Mouse (Mus musculus) midbrain, embryonic 10.5 days (tissue): Measurements from ENCODE around the gene Cidec. TPM values are rescaled to one million over a fixed set of nuclear protein-coding genes. Genes with fewer than 3 reads are reported as not detected.

Experiments
- DNase-seq: peaks from one replicate; pipeline ENCODE4 v3.0.0-alpha.2; 2017; ENCODE audit warnings: low spot score
- H3K27ac ChIP-seq: fragments of 300-500 bp; sonication (generic); replicated peaks from 2 replicates; pipeline ENCODE4 v1.5.1; 2016; ENCODE audit warnings: mild to moderate bottlenecking
- H3K27me3 ChIP-seq: fragments of 300-500 bp; sonication (generic); 2 replicates; pipeline ENCODE4 v1.6.1; 2016; ENCODE audit warnings: low read depth, mild to moderate bottlenecking; ENCODE audit not compliant: poor library complexity, severe bottlenecking
- H3K36me3 ChIP-seq: fragments of 300-500 bp; sonication (generic); 2 replicates; pipeline ENCODE4 v1.6.1; 2016; ENCODE audit warnings: mild to moderate bottlenecking, moderate library complexity
- H3K4me1 ChIP-seq: fragments of 300-500 bp; sonication (generic); 2 replicates; pipeline ENCODE4 v1.6.1; 2016
- H3K4me3 ChIP-seq: fragments of 300-500 bp; sonication (generic); 2 replicates; pipeline ENCODE4 v1.5.1; 2016; ENCODE audit warnings: mild to moderate bottlenecking, moderate library complexity
- H3K9me3 ChIP-seq: fragments of 300-500 bp; sonication (generic); replicated peaks from 2 replicates; pipeline ENCODE4 v1.6.1; 2016; ENCODE audit warnings: mild to moderate bottlenecking
- WGBS: fragments of 180-500 bp; shearing (Covaris S2); methylation state at CpG from one replicate; pipeline ENCODE4 v1.1.7; 2016; 5-methylcytosine and 5-hydroxymethylcytosine counted together
- polyA plus RNA-seq: library from polyadenylated mRNA; unstranded; fragments of >200 nt; fragmentation: Nextera tagmentation; extraction: Ambion mirVana; gene quantifications from 2 replicates; pipeline ENCODE4 v1.2.1, GENCODE M21; 2016

Cidec gene
- polyA plus RNA-seq, 1 experiment from 2014 or later: not detected

GRCm38 (mm10) chr6:113469021-113469420 is 33.5 kb upstream of the Cidec start:
- H3K27me3 ChIP-seq: peaks cover 47% of the 10 kb centered on the region
- DNase-seq: peak; percentile 71
- H3K4me1 ChIP-seq: peaks cover 38% of the 10 kb centered on the region
- no peaks in the 10 kb centered on the region for H3K36me3 ChIP-seq
- 7% methylated on average over 9 of the region's 9 CpGs for WGBS
- peak overlapping the region; percentile 73 for H3K27ac ChIP-seq
- H3K4me3 ChIP-seq: peak overlapping the region; percentile 54
- H3K9me3 ChIP-seq: no peaks in the 10 kb centered on the region

- peaks cover 50% of the 10 kb centered on the region for H3K27me3 ChIP-seq
Observed at GRCm38 (mm10) chr6:113468512-113468911, 33.0 kb upstream of the Cidec start.

GRCm38 (mm10) chr6:113465602-113466001 is 30.0 kb upstream of the Cidec start:
- Histone ChIP-seq H3K4me1 (peaks cover 19% of the 10 kb centered on the region), H3K4me3 (no peak overlapping the region), H3K27ac (no peak overlapping the region), H3K36me3 (no peaks in the 10 kb centered on the region), H3K9me3 (no peaks in the 10 kb centered on the region), H3K27me3 (peaks cover 27% of the 10 kb centered on the region)
- DNase-seq: no peak
- WGBS: 62% methylated on average over 5 of the region's 5 CpGs

More at GRCm38 (mm10) chr6:113468512-113468911, 33.0 kb upstream of the Cidec start:
- DNase-seq: no peak
- Histone ChIP-seq H3K4me1 (peaks cover 38% of the 10 kb centered on the region), H3K4me3 (peak overlapping the region; percentile 54; the same call in 1 of the 2 replicates), H3K36me3 (no peaks in the 10 kb centered on the region), H3K9me3 (no peaks in the 10 kb centered on the region), H3K27ac (no peak overlapping the region; the same call in 1 of the 2 replicates)
- WGBS: 64% methylated on average over 3 of the region's 3 CpGs

GRCm38 (mm10) chr6:113464040-113464439 is 28.5 kb upstream of the Cidec start:
- H3K4me3 ChIP-seq: no peak overlapping the region
- H3K9me3 ChIP-seq: no peaks in the 10 kb centered on the region
- peaks cover 9% of the 10 kb centered on the region for H3K4me1 ChIP-seq
- WGBS: 66% methylated on average over 7 of the region's 7 CpGs
- no peak for DNase-seq
- H3K27ac ChIP-seq: no peak overlapping the region
- H3K27me3 ChIP-seq: peaks cover 11% of the 10 kb centered on the region; the same call in 1 of the 2 replicates
- no peaks in the 10 kb centered on the region for H3K36me3 ChIP-seq

GRCm38 (mm10) chr6:113458635-113459034 is 23.1 kb upstream of the Cidec start:
- H3K9me3 ChIP-seq: no peaks in the 10 kb centered on the region
- 74% methylated on average over 10 of the region's 10 CpGs for WGBS
- H3K4me1 ChIP-seq: no peaks in the 10 kb centered on the region
- no peak overlapping the region for H3K4me3 ChIP-seq
- no peaks in the 10 kb centered on the region for H3K36me3 ChIP-seq
- H3K27me3 ChIP-seq: no peaks in the 10 kb centered on the region
- no peak for DNase-seq
- 0 out of 2 replicates have a peak overlapping the region, but pooled peaks have one; percentile 3 for H3K27ac ChIP-seq

- 0 out of 2 replicates have a peak within 1 kb of the TSS, but pooled peaks have one; percentile 3 for H3K27ac ChIP-seq
Observed at GRCm38 (mm10) chr6:113457952-113458534, 22.5 kb upstream of the Cidec start, which contains the start of gene Il17re. Gene Il17re (plus strand): TSS chr6:113458484.

GRCm38 (mm10) chr6:113455007-113455406 is 19.4 kb upstream of the Cidec start:
- no peaks in the 10 kb centered on the region for H3K27me3 ChIP-seq
- no peaks in the 10 kb centered on the region for H3K9me3 ChIP-seq
- no peak overlapping the region for H3K4me3 ChIP-seq
- H3K27ac ChIP-seq: no peak overlapping the region
- DNase-seq: no peak
- H3K4me1 ChIP-seq: no peaks in the 10 kb centered on the region
- 74% methylated on average over 5 of the region's 5 CpGs for WGBS
- no peaks in the 10 kb centered on the region for H3K36me3 ChIP-seq

More at GRCm38 (mm10) chr6:113457952-113458534, 22.5 kb upstream of the Cidec start, which contains the start of gene Il17re:
- DNase-seq: no peak
- no peaks in the 10 kb centered on the region for H3K4me1 ChIP-seq
- H3K27me3 ChIP-seq: no peaks in the 10 kb centered on the region
- H3K4me3 ChIP-seq: no peak within 1 kb of the TSS
- 81% methylated on average over 10 of the region's 10 CpGs for WGBS
- H3K36me3 ChIP-seq: no peaks in the 10 kb centered on the region
- no peaks in the 10 kb centered on the region for H3K9me3 ChIP-seq

GRCm38 (mm10) chr6:113451839-113452238 is 16.3 kb upstream of the Cidec start:
- WGBS: 96% methylated on average over 2 of the region's 2 CpGs
- Histone ChIP-seq H3K9me3 (no peaks in the 10 kb centered on the region), H3K36me3 (peaks cover 29% of the 10 kb centered on the region), H3K27ac (no peak overlapping the region), H3K27me3 (no peaks in the 10 kb centered on the region), H3K4me1 (no peaks in the 10 kb centered on the region), H3K4me3 (no peak overlapping the region)
- no peak for DNase-seq

GRCm38 (mm10) chr6:113447639-113448038 is 12.1 kb upstream of the Cidec start:
- Histone ChIP-seq H3K9me3 (no peaks in the 10 kb centered on the region), H3K4me3 (no peak overlapping the region), H3K4me1 (peaks cover 12% of the 10 kb centered on the region), H3K36me3 (peaks cover 44% of the 10 kb centered on the region), H3K27me3 (no peaks in the 10 kb centered on the region), H3K27ac (no peak overlapping the region)
- WGBS: 95% methylated on average over 4 of the region's 4 CpGs
- DNase-seq: no peak

GRCm38 (mm10) chr6:113444207-113444965 is 8.8 kb upstream of the Cidec start:
- DNase-seq: no peak
- Histone ChIP-seq H3K27me3 (no peaks in the 10 kb centered on the region), H3K4me3 (no peak overlapping the region), H3K4me1 (peaks cover 18% of the 10 kb centered on the region), H3K36me3 (peaks cover 40% of the 10 kb centered on the region), H3K27ac (no peak overlapping the region), H3K9me3 (no peaks in the 10 kb centered on the region)
- WGBS: 90% methylated on average over 8 of the region's 8 CpGs

GRCm38 (mm10) chr6:113443091-113443490 is 7.5 kb upstream of the Cidec start:
- peak overlapping the region; percentile 90 for H3K27ac ChIP-seq
- no peak for DNase-seq
- peaks cover 18% of the 10 kb centered on the region for H3K4me1 ChIP-seq
- peak overlapping the region; percentile 90 for H3K4me3 ChIP-seq
- no peaks in the 10 kb centered on the region for H3K27me3 ChIP-seq
- peaks cover 28% of the 10 kb centered on the region for H3K36me3 ChIP-seq
- no peaks in the 10 kb centered on the region for H3K9me3 ChIP-seq
- 52% methylated on average over 12 of the region's 12 CpGs for WGBS

GRCm38 (mm10) chr6:113442442-113443090 is 7.0 kb upstream of the Cidec start, which contains the start of gene Jagn1:
Gene Jagn1 (plus strand): TSS chr6:113442569.
- Histone ChIP-seq H3K27ac (peak within 1 kb of the TSS; percentile 90), H3K4me3 (peak within 1 kb of the TSS; percentile 90), H3K27me3 (no peaks in the 10 kb centered on the region), H3K36me3 (peaks cover 23% of the 10 kb centered on the region), H3K4me1 (peaks cover 18% of the 10 kb centered on the region), H3K9me3 (no peaks in the 10 kb centered on the region)
- peak; percentile 93 for DNase-seq
- 1% methylated on average over 45 of the region's 45 CpGs for WGBS
